Mouse (Mus musculus): ENCODE measurements at regions not wholly inside any gene's neighbourhood (a gene's known extent, or its start where the extent isn't known, plus 50 kb on each side); places are given as distances from the start of the nearest gene placed in this dataset.

- no peaks in the 10 kb centered on the region for H3K36me3 ChIP-seq (ENCODE audit: control insufficient read depth, insufficient read depth, low read length, poor library complexity, severe bottlenecking)
- no peak overlapping the region for H3K4me3 ChIP-seq (ENCODE audit: insufficient read depth in 1 of 2, low read depth in 1 of 2, low read length in 2 of 2, poor library complexity in 1 of 2, severe bottlenecking in 1 of 2)
- TF ChIP-seq CHD2 (IDR thresholded peaks at IDR 0.05; ENCODE audit: low read depth, low read length), result no peak
- TF ChIP-seq MAFK (IDR thresholded peaks at IDR 0.05; ENCODE audit: insufficient read depth, low read depth, low read length), result no peak
- TF ChIP-seq ZNF384 (IDR thresholded peaks at IDR 0.05; ENCODE audit: low read depth, low read length), result no peak
- no peak for TF ChIP-seq ZC3H11A (IDR thresholded peaks at IDR 0.05; ENCODE audit: borderline replicate concordance, low read depth, low read length)
- TF ChIP-seq HCFC1 (IDR thresholded peaks at IDR 0.05; ENCODE audit: borderline replicate concordance, insufficient read depth, low read length), result no peak
- no peak for DNase-seq (ENCODE audit: low read depth, low spot score)
- no peak overlapping the region for H3K27ac ChIP-seq (ENCODE audit: insufficient read depth, low read depth, low read length, poor library complexity, severe bottlenecking)
- in situ Hi-C loops (cut with MboI; ENCODE audit: low sequenced_read_pairs in 2 of 2, unreplicated experiment in 2 of 2), result no loop called here
- no peaks in the 10 kb centered on the region for H3K9me3 ChIP-seq (ENCODE audit: control insufficient read depth, insufficient read depth, low read depth, low read length)
- H3K4me1 ChIP-seq (ENCODE audit: control insufficient read depth in 2 of 2, insufficient read depth in 2 of 2, low read length in 2 of 2, poor library complexity in 1 of 2), result peaks cover 1 to 8% of the 10 kb centered on the region in 2 experiments; a peak in 2 of 4 replicates
- H3K9ac ChIP-seq (ENCODE audit: insufficient read depth, low read depth, low read length, poor library complexity, severe bottlenecking), result no peak overlapping the region
Measured at GRCm38 (mm10) chr10:119114653-119115052, 125.2 kb downstream of the Cand1 start.

- in situ Hi-C loops (cut with MboI; ENCODE audit: low sequenced_read_pairs in 2 of 2, unreplicated experiment in 2 of 2), result no loop called here
- H3K27ac ChIP-seq (ENCODE audit: insufficient read depth, low read depth, low read length, poor library complexity, severe bottlenecking), result no peak overlapping the region
- no peak overlapping the region for H3K9ac ChIP-seq (ENCODE audit: insufficient read depth, low read depth, low read length, poor library complexity, severe bottlenecking)
- H3K36me3 ChIP-seq (ENCODE audit: control insufficient read depth, insufficient read depth, low read length, poor library complexity, severe bottlenecking), result no peaks in the 10 kb centered on the region
- H3K4me1 ChIP-seq (ENCODE audit: control insufficient read depth in 2 of 2, insufficient read depth in 2 of 2, low read length in 2 of 2, poor library complexity in 1 of 2), result peaks cover 3 to 12% of the 10 kb centered on the region in 2 experiments; a peak in 2 of 4 replicates
- no peak for DNase-seq (ENCODE audit: low read depth, low spot score)
- no peak overlapping the region for H3K4me3 ChIP-seq (ENCODE audit: insufficient read depth in 1 of 2, low read depth in 1 of 2, low read length in 2 of 2, poor library complexity in 1 of 2, severe bottlenecking in 1 of 2)
- TF ChIP-seq MAFK (IDR thresholded peaks at IDR 0.05; ENCODE audit: insufficient read depth, low read depth, low read length), result peak; percentile 51
- TF ChIP-seq ZNF384 (IDR thresholded peaks at IDR 0.05; ENCODE audit: low read depth, low read length), result no peak
- H3K9me3 ChIP-seq (ENCODE audit: control insufficient read depth, insufficient read depth, low read depth, low read length), result no peaks in the 10 kb centered on the region
Measured at GRCm38 (mm10) chr10:119111886-119112285, 128.0 kb downstream of the Cand1 start.

- in situ Hi-C loops (cut with MboI; ENCODE audit: low sequenced_read_pairs in 2 of 2, unreplicated experiment in 2 of 2), result no loop called here
- DNase-seq (ENCODE audit: low read depth, low spot score), result no peak
- H3K36me3 ChIP-seq (ENCODE audit: control insufficient read depth, insufficient read depth, low read length, poor library complexity, severe bottlenecking), result no peaks in the 10 kb centered on the region
- H3K9me3 ChIP-seq (ENCODE audit: control insufficient read depth, insufficient read depth, low read depth, low read length), result no peaks in the 10 kb centered on the region
- peaks cover 3 to 12% of the 10 kb centered on the region in 2 experiments; a peak in 2 of 4 replicates for H3K4me1 ChIP-seq (ENCODE audit: control insufficient read depth in 2 of 2, insufficient read depth in 2 of 2, low read length in 2 of 2, poor library complexity in 1 of 2)
- no peak overlapping the region for H3K27ac ChIP-seq (ENCODE audit: insufficient read depth, low read depth, low read length, poor library complexity, severe bottlenecking)
- no peak overlapping the region for H3K9ac ChIP-seq (ENCODE audit: insufficient read depth, low read depth, low read length, poor library complexity, severe bottlenecking)
- no peak overlapping the region for H3K4me3 ChIP-seq (ENCODE audit: insufficient read depth in 1 of 2, low read depth in 1 of 2, low read length in 2 of 2, poor library complexity in 1 of 2, severe bottlenecking in 1 of 2)
- TF ChIP-seq CHD2 (IDR thresholded peaks at IDR 0.05; ENCODE audit: low read depth, low read length) (no peak), ZNF384 (IDR thresholded peaks at IDR 0.05; ENCODE audit: low read depth, low read length) (0 out of 2 replicates have a peak, but pooled peaks have one; percentile 8), ZC3H11A (IDR thresholded peaks at IDR 0.05; ENCODE audit: borderline replicate concordance, low read depth, low read length) (no peak), MAFK (IDR thresholded peaks at IDR 0.05; ENCODE audit: insufficient read depth, low read depth, low read length) (no peak)
Measured at GRCm38 (mm10) chr10:119111409-119111808, 128.4 kb downstream of the Cand1 start.

- Histone ChIP-seq H3K9ac (ENCODE audit: insufficient read depth, low read depth, low read length, poor library complexity, severe bottlenecking) (no peak overlapping the region), H3K9me3 (ENCODE audit: control insufficient read depth, insufficient read depth, low read depth, low read length) (no peaks in the 10 kb centered on the region), H3K36me3 (ENCODE audit: control insufficient read depth, insufficient read depth, low read length, poor library complexity, severe bottlenecking) (no peaks in the 10 kb centered on the region), H3K27ac (ENCODE audit: insufficient read depth, low read depth, low read length, poor library complexity, severe bottlenecking) (no peak overlapping the region), H3K4me3 (ENCODE audit: insufficient read depth in 1 of 2, low read depth in 1 of 2, low read length in 2 of 2, poor library complexity in 1 of 2, severe bottlenecking in 1 of 2) (no peak overlapping the region), H3K4me1 (ENCODE audit: control insufficient read depth in 2 of 2, insufficient read depth in 2 of 2, low read length in 2 of 2, poor library complexity in 1 of 2) (peaks cover 3 to 12% of the 10 kb centered on the region in 2 experiments; a peak in 2 of 4 replicates)
- TF ChIP-seq HCFC1 (IDR thresholded peaks at IDR 0.05; ENCODE audit: borderline replicate concordance, insufficient read depth, low read length) (no peak), MAFK (IDR thresholded peaks at IDR 0.05; ENCODE audit: insufficient read depth, low read depth, low read length) (no peak)
- in situ Hi-C loops (cut with MboI; ENCODE audit: low sequenced_read_pairs in 2 of 2, unreplicated experiment in 2 of 2), result no loop called here
- no peak for DNase-seq (ENCODE audit: low read depth, low spot score)
Measured at GRCm38 (mm10) chr10:119110614-119111013, 129.2 kb downstream of the Cand1 start.

- in situ Hi-C loops (cut with MboI; ENCODE audit: low sequenced_read_pairs in 2 of 2, unreplicated experiment in 2 of 2), result no loop called here
- TF ChIP-seq HCFC1 (IDR thresholded peaks at IDR 0.05; ENCODE audit: borderline replicate concordance, insufficient read depth, low read length), result no peak
- no peak for TF ChIP-seq ZC3H11A (IDR thresholded peaks at IDR 0.05; ENCODE audit: borderline replicate concordance, low read depth, low read length)
- TF ChIP-seq CHD2 (IDR thresholded peaks at IDR 0.05; ENCODE audit: low read depth, low read length), result no peak
- TF ChIP-seq ZNF384 (IDR thresholded peaks at IDR 0.05; ENCODE audit: low read depth, low read length), result no peak
- no peak for TF ChIP-seq MAFK (IDR thresholded peaks at IDR 0.05; ENCODE audit: insufficient read depth, low read depth, low read length)
- peaks cover 3 to 12% of the 10 kb centered on the region in 2 experiments; a peak in 2 of 4 replicates for H3K4me1 ChIP-seq (ENCODE audit: control insufficient read depth in 2 of 2, insufficient read depth in 2 of 2, low read length in 2 of 2, poor library complexity in 1 of 2)
- H3K36me3 ChIP-seq (ENCODE audit: control insufficient read depth, insufficient read depth, low read length, poor library complexity, severe bottlenecking), result no peaks in the 10 kb centered on the region
- no peak overlapping the region for H3K9ac ChIP-seq (ENCODE audit: insufficient read depth, low read depth, low read length, poor library complexity, severe bottlenecking)
- peak; percentile 24 for DNase-seq (ENCODE audit: low read depth, low spot score)
- no peak overlapping the region for H3K4me3 ChIP-seq (ENCODE audit: insufficient read depth in 1 of 2, low read depth in 1 of 2, low read length in 2 of 2, poor library complexity in 1 of 2, severe bottlenecking in 1 of 2)
- no peak overlapping the region for H3K27ac ChIP-seq (ENCODE audit: insufficient read depth, low read depth, low read length, poor library complexity, severe bottlenecking)
- no peaks in the 10 kb centered on the region for H3K9me3 ChIP-seq (ENCODE audit: control insufficient read depth, insufficient read depth, low read depth, low read length)
Measured at GRCm38 (mm10) chr10:119109207-119109606, 130.6 kb downstream of the Cand1 start.

Measured in ES-E14 (cell line).